Mouse (Mus musculus) lung, embryonic 15.5 days (tissue): Measurements from ENCODE around the gene Cops6. TPM values are rescaled to one million over a fixed set of nuclear protein-coding genes. Genes with fewer than 3 reads are reported as not detected.

Experiments used
- ATAC-seq: fragments of 200-750 bp; cut with Nextera tagmentation; 2 replicates; pipeline ENCODE4 v1.8.0; 2017; ENCODE audit warnings: moderate number of reproducible peaks, borderline replicate concordance; ENCODE audit not compliant: low FRiP score, low TSS enrichment; ENCODE audit errors: extremely low read depth
- H3K27ac ChIP-seq: fragments of 300-500 bp; sonication (generic); 2 replicates; pipeline ENCODE4 v1.5.1; 2015; ENCODE audit warnings: moderate library complexity, mild to moderate bottlenecking, inconsistent platforms
- H3K27me3 ChIP-seq: fragments of 300-500 bp; sonication (generic); 2 replicates; pipeline ENCODE4 v1.6.1; 2015; ENCODE audit warnings: inconsistent platforms
- H3K36me3 ChIP-seq: fragments of 300-500 bp; sonication (generic); 2 replicates; pipeline ENCODE4 v1.6.1; 2015; ENCODE audit warnings: inconsistent platforms
- H3K4me1 ChIP-seq: fragments of 300-500 bp; sonication (generic); 2 replicates; pipeline ENCODE4 v1.6.1; 2015; ENCODE audit warnings: inconsistent platforms
- H3K4me2 ChIP-seq: fragments of 300-500 bp; sonication (generic); 2 replicates; pipeline ENCODE4 v1.6.1; 2015; ENCODE audit warnings: inconsistent platforms, mild to moderate bottlenecking, moderate library complexity
- H3K4me3 ChIP-seq: fragments of 300-500 bp; sonication (generic); 2 replicates; pipeline ENCODE4 v1.5.1; 2015; ENCODE audit warnings: mild to moderate bottlenecking, inconsistent platforms
- H3K9ac ChIP-seq: fragments of 300-500 bp; sonication (generic); 2 replicates; pipeline ENCODE4 v1.6.1; 2015; ENCODE audit warnings: inconsistent platforms
- H3K9me3 ChIP-seq: fragments of 300-500 bp; sonication (generic); 2 replicates; pipeline ENCODE4 v1.6.1; 2016; ENCODE audit warnings: inconsistent platforms
- WGBS: fragments of 180-500 bp; shearing (Covaris S2); methylation state at CpG from one replicate; pipeline ENCODE4 v1.1.7; 2015; 5-methylcytosine and 5-hydroxymethylcytosine counted together
- polyA plus RNA-seq: library from polyadenylated mRNA; unstranded; fragments of >200 nt; fragmentation: Nextera tagmentation; extraction: Ambion mirVana; gene quantifications from 2 replicates; pipeline ENCODE4 v1.2.1, GENCODE M21; 2015

The Cops6 gene
- polyA plus RNA-seq, 1 experiment from 2014 or later: 316 TPM

GRCm38 (mm10) chr5:138160224-138160762 lies 578 bp upstream of the Cops6 start:
- H3K36me3 ChIP-seq: peaks cover 27% of the 10 kb centered on the region
- peaks cover 15% of the 10 kb centered on the region for H3K4me1 ChIP-seq
- H3K4me3 ChIP-seq: peak overlapping the region; percentile 67
- WGBS: 54% methylated on average over 7 of the region's 7 CpGs
- no peak for ATAC-seq
- peak overlapping the region; percentile 72 for H3K4me2 ChIP-seq
- peak overlapping the region; percentile 88; the same call in 1 of the 2 replicates for H3K9ac ChIP-seq
- H3K27ac ChIP-seq: peak overlapping the region; percentile 32
- H3K9me3 ChIP-seq: no peaks in the 10 kb centered on the region
- H3K27me3 ChIP-seq: no peaks in the 10 kb centered on the region

- peaks cover 15% of the 10 kb centered on the region for H3K4me1 ChIP-seq
- H3K4me2 ChIP-seq: no peak overlapping the region
- H3K27ac ChIP-seq: no peak overlapping the region
- H3K9ac ChIP-seq: no peak overlapping the region
- H3K27me3 ChIP-seq: no peaks in the 10 kb centered on the region
- no peaks in the 10 kb centered on the region for H3K9me3 ChIP-seq
- ATAC-seq: no peak
- WGBS: 57% methylated on average over 6 of the region's 6 CpGs
- no peak overlapping the region for H3K4me3 ChIP-seq
- peaks cover 55% of the 10 kb centered on the region for H3K36me3 ChIP-seq
Measured at GRCm38 (mm10) chr5:138163046-138163445, 2.2 kb downstream of the Cops6 start.

GRCm38 (mm10) chr5:138163610-138164009 lies 2.7 kb downstream of the Cops6 start:
- no peak overlapping the region for H3K4me3 ChIP-seq
- H3K27ac ChIP-seq: no peak overlapping the region
- peaks cover 15% of the 10 kb centered on the region for H3K4me1 ChIP-seq
- no peaks in the 10 kb centered on the region for H3K27me3 ChIP-seq
- ATAC-seq: no peak
- peaks cover 61% of the 10 kb centered on the region for H3K36me3 ChIP-seq
- no peak overlapping the region for H3K4me2 ChIP-seq
- H3K9ac ChIP-seq: no peak overlapping the region
- 59% methylated on average over 10 of the region's 10 CpGs for WGBS
- no peaks in the 10 kb centered on the region for H3K9me3 ChIP-seq

GRCm38 (mm10) chr5:138165594-138165993 lies 4.7 kb downstream of the Cops6 start:
- H3K27ac ChIP-seq: no peak overlapping the region
- H3K4me1 ChIP-seq: peaks cover 18% of the 10 kb centered on the region
- H3K4me2 ChIP-seq: no peak overlapping the region
- no peaks in the 10 kb centered on the region for H3K27me3 ChIP-seq
- no peak overlapping the region for H3K9ac ChIP-seq
- H3K4me3 ChIP-seq: no peak overlapping the region
- 70% methylated on average over 8 of the region's 8 CpGs for WGBS
- no peak for ATAC-seq
- H3K36me3 ChIP-seq: peaks cover 73% of the 10 kb centered on the region
- no peaks in the 10 kb centered on the region for H3K9me3 ChIP-seq

GRCm38 (mm10) chr5:138170936-138171561 lies 10.2 kb downstream of the Cops6 start:
- peak overlapping the region; percentile 82 for H3K4me3 ChIP-seq
- peaks cover 23% of the 10 kb centered on the region for H3K4me1 ChIP-seq
- peak overlapping the region; percentile 80 for H3K4me2 ChIP-seq
- peaks cover 61% of the 10 kb centered on the region for H3K36me3 ChIP-seq
- no peaks in the 10 kb centered on the region for H3K27me3 ChIP-seq
- peak overlapping the region; percentile 88 for H3K9ac ChIP-seq
- H3K27ac ChIP-seq: peak overlapping the region; percentile 97
- H3K9me3 ChIP-seq: no peaks in the 10 kb centered on the region
- ATAC-seq: peak; percentile 88
- WGBS: under 1% methylated on average over 47 of the region's 47 CpGs

- under 1% methylated on average over 54 of the region's 54 CpGs for WGBS
- peak within 1 kb of the TSS; percentile 88 for H3K9ac ChIP-seq
- H3K4me2 ChIP-seq: peak within 1 kb of the TSS; percentile 80
- H3K9me3 ChIP-seq: no peaks in the 10 kb centered on the region
- H3K4me1 ChIP-seq: peaks cover 23% of the 10 kb centered on the region
- peaks cover 59% of the 10 kb centered on the region for H3K36me3 ChIP-seq
- ATAC-seq: peak; percentile 94
- peak within 1 kb of the TSS; percentile 82 for H3K4me3 ChIP-seq
- no peaks in the 10 kb centered on the region for H3K27me3 ChIP-seq
- peak within 1 kb of the TSS; percentile 97 for H3K27ac ChIP-seq
Measured at GRCm38 (mm10) chr5:138171695-138172491, 11.0 kb downstream of the Cops6 start, which contains the start of the genes Ap4m1 and Mcm7. Ap4m1 (plus strand) TSS chr5:138172002. Mcm7 (minus strand) TSS chr5:138172422.

GRCm38 (mm10) chr5:138173217-138173616 lies 12.3 kb downstream of the Cops6 start:
- ATAC-seq: no peak
- Histone ChIP-seq H3K27ac (0 out of 2 replicates have a peak overlapping the region, but pooled peaks have one; percentile 97), H3K9me3 (no peaks in the 10 kb centered on the region), H3K36me3 (peaks cover 59% of the 10 kb centered on the region), H3K4me3 (peak overlapping the region; percentile 82; the same call in 1 of the 2 replicates), H3K4me1 (peaks cover 23% of the 10 kb centered on the region), H3K4me2 (peak overlapping the region; percentile 61; the same call in 1 of the 2 replicates), H3K9ac (no peak overlapping the region), H3K27me3 (no peaks in the 10 kb centered on the region)
- WGBS: 64% methylated on average over 3 of the region's 3 CpGs

GRCm38 (mm10) chr5:138186950-138187638 lies 26.2 kb downstream of the Cops6 start, which contains the start of the genes Taf6 and Cnpy4:
Taf6 (minus strand) TSS chr5:138187451.
Cnpy4 (plus strand) TSS chr5:138187485.
- Histone ChIP-seq H3K27ac (peak within 1 kb of the TSS; percentile 38), H3K4me3 (peak within 1 kb of the TSS; percentile 67), H3K4me1 (peaks cover 17% of the 10 kb centered on the region), H3K4me2 (peak within 1 kb of the TSS; percentile 62), H3K27me3 (no peaks in the 10 kb centered on the region), H3K9ac (peak within 1 kb of the TSS; percentile 74), H3K36me3 (peaks cover 19% of the 10 kb centered on the region; the same call in 1 of the 2 replicates), H3K9me3 (no peaks in the 10 kb centered on the region)
- peak; percentile 81 for ATAC-seq
- under 1% methylated on average over 31 of the region's 31 CpGs for WGBS

- Histone ChIP-seq H3K4me2 (peak overlapping the region; percentile 62), H3K9me3 (no peaks in the 10 kb centered on the region), H3K36me3 (peaks cover 14% of the 10 kb centered on the region; the same call in 1 of the 2 replicates)
Measured at GRCm38 (mm10) chr5:138187661-138188306, 26.9 kb downstream of the Cops6 start.

GRCm38 (mm10) chr5:138193771-138194727 lies 33.2 kb downstream of the Cops6 start, which contains the start of gene Mblac1:
Mblac1 (plus strand) TSS chr5:138194314.
- Histone ChIP-seq H3K4me3 (peak within 1 kb of the TSS; percentile 72), H3K4me1 (peaks cover 3% of the 10 kb centered on the region; the same call in 1 of the 2 replicates), H3K36me3 (peaks cover 7% of the 10 kb centered on the region; the same call in 1 of the 2 replicates), H3K27me3 (no peaks in the 10 kb centered on the region), H3K9ac (peak within 1 kb of the TSS; percentile 79), H3K9me3 (no peaks in the 10 kb centered on the region), H3K27ac (peak within 1 kb of the TSS; percentile 82), H3K4me2 (peak within 1 kb of the TSS; percentile 93)
- ATAC-seq: peak; percentile 78
- 7% methylated on average over 54 of the region's 54 CpGs for WGBS

More at GRCm38 (mm10) chr5:138187661-138188306, 26.9 kb downstream of the Cops6 start:
- WGBS: 0% methylated on average over 10 of the region's 10 CpGs
- Histone ChIP-seq H3K27me3 (no peaks in the 10 kb centered on the region), H3K27ac (peak overlapping the region; percentile 38), H3K9ac (peak overlapping the region; percentile 66), H3K4me1 (peaks cover 17% of the 10 kb centered on the region), H3K4me3 (peak overlapping the region; percentile 67)
- ATAC-seq: peak; percentile 82; the same call in 1 of the 2 replicates
